Mouse (Mus musculus): Measurements from ENCODE around the gene Tmem88b.
A peak's percentile ranks its signal among the peaks of the same experiment; 100 is the strongest.

Gene Tmem88b

DNA sequence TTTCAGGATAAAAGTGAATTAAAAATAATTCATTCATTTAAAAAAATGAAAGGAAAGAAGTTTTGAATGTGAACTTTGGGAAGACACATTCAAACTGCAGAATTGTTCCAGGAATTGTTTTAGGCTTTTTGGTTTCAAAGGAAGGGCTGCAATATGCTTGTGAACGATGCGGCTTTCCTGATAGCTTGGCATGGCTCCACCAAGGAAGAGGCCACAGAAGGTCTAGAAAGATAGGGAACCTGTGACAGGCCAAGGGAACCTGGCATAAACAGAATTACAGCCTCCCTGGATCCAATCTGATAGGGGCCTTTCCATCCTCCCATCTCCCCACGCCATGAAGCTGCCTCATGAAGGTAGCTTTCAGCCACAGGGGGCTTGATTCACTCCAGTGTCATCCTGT lies 2.6 kb upstream of the Tmem88b start:
- DNase-seq, result no peak

- no peak for DNase-seq
These were observed 428 bp downstream of the Tmem88b start for GRCm38 (mm10) chr4:155785246-155785645.

GRCm38 (mm10) chr4:155784081-155784701 lies 1.5 kb downstream of the Tmem88b start:
- peak; percentile 91 for DNase-seq

DNA sequence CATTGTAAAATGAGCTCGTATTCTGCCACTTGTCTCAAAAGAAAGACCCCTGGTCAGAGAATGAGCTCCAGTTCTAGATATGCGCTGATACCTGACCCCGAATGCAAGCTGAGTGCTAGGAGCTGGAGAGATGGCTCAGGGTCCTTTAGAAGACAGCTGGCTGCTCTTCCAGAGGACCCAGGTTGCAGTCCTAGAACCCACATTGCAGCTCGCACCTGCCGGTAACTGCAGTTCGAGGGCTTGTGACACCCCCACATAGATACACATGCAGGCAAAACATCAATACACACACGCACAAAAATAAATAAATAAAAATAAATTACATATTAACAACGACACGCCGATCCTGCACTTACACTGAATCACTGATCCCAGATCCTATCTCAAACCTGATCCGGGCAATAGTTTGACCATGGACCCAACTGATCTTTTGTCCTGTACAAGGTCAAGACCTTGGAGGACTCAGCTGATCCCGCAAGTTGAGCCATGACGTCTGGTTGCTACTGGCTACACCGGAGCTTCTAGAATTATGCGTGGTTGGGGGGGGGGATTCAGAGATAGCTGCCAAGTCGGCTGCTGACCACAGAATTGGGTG lies 2.1 kb downstream of the Tmem88b start:
- peak; percentile 79 for DNase-seq

- DNase-seq, result peak; percentile 75
These were observed 4.8 kb downstream of the Tmem88b start for GRCm38 (mm10) chr4:155780895-155781294.

DNA sequence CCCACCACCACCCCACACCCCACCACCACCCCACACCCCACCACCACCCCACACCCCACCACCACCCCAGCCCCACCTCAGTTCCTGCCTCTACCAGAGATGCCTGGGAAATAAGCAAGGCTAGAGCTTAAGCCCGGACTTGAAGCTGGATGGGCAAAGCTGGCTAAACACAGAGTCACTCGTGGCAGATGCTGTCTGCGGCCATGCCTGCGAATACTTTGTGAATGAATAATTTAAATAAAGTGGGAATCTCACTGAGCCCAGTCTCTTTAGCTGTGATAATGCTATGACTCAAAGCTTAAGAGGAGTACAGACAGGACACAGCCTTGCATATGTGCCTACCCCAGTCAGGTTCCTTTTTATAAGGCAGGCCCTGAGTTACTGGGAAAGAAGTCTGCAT lies 6.2 kb downstream of the Tmem88b start:
- no peak for DNase-seq

GRCm38 (mm10) chr4:155777816-155778215 lies 7.9 kb downstream of the Tmem88b start:
- no peak for DNase-seq

- peak; percentile 30 for DNase-seq
These were observed 8.9 kb downstream of the Tmem88b start for GRCm38 (mm10) chr4:155776704-155777335.

DNA sequence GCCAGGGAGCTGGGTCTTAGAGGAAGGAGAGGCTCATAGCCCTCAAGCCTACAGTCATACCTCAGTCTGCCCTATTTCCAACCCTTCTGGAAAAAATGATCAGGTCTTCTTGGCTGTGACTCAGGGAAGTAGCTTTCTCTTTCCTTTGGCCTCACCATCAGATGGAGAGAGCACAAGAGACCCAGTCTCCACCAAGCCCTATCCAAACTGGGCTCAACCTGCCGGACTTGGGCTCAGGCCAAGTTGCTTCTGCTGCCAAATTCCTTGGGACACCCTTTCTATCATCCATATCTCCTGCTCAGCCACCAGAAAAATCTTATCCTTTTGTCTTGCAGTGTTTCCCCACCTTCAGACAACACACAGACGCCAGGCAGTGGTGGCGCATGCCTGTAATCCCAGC lies 9.8 kb downstream of the Tmem88b start:
- DNase-seq, result peak; percentile 54

DNA sequence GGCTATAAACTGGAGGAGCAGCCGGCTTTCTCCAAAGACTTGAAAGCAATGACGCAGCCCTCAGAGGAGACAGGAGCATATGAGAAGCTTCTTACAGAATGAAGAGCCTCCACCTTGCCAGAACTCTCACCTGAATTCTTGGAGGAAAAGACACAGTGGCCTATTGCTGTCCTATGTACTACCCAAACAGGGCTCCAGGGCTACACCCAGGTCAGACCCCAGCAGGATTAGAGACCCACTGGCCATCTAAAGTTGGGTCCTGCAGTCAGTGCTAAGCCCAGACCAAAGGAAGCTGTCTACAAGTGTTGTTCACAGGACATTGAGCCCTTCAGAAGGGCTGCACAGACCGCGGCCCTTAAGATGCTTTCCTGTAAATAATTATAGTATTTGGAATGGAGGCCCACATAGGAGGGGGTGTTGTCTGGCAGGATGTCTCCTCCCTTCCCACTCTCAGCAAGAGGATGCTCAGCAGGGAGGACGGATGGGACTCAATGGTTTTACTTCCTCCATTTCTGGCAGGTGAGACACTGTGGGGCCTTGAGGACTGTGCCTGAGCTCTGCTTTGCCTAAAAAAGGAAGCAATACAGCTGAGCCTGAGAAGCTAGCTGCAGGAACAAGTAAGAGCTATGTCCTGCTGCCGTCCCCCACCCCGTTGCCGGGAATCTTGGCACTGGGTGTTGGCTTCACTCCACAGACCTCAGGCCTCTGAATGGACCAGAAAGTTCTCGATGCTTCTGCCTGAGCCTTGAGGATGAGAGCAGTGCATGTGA lies 10.5 kb downstream of the Tmem88b start:
- peak; percentile 69 for DNase-seq

DNA sequence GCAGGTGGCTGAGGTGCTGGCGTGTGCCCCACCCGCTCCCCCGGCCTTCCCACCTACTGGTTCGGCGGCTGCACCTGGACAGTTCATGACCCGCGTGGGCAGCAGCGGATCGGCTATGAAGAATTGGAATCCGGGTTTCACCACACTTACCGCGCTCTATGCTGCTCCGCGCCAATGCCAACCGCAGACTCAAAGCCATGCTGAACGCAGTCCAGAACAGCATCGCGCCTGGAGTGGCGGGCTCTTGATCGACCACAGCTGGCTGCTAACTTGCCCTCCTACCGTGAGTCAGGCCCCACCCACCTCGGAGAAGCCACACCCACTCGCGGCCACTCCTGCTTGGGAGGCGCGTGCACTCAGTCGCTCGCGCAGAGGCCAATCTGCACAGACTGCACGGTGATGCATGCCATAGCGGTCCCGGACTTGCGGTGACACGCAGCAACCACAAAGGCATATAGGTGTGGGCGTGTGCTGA lies 11.4 kb downstream of the Tmem88b start, which contains the start of gene Vwa1:
TSS of gene Vwa1 (minus strand) at position 419 of the 475 bp plus-strand sequence.
- peak; percentile 94 for DNase-seq

GRCm38 (mm10) chr4:155773335-155774078 lies 12.2 kb downstream of the Tmem88b start:
- DNase-seq, result peak; percentile 58

- DNase-seq, result no peak
These were observed 12.9 kb downstream of the Tmem88b start for GRCm38 (mm10) chr4:155772786-155773185.

DNA sequence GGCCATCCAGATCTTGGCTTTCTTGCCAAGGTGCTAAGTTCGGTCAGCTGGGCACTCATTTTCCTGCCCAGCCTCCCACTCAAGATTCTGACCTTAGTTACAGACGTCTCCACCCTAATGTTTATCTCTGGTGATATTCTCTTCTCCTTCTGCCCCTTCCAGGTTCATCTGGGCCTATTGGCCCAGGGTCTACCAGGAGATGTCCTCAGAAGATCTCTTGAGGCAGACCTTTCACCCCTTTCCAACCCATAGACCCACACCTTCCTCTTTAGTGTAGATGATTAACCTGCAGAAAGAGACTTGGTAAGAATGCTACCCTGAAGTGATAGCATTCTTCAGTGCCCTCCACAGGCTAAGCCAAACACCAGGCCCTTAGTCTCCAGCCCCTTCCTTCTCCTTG lies 14.0 kb downstream of the Tmem88b start:
- DNase-seq, result peak; percentile 81

- peak; percentile 82 for DNase-seq
These were observed 15.0 kb downstream of the Tmem88b start for GRCm38 (mm10) chr4:155770626-155771025.

DNA sequence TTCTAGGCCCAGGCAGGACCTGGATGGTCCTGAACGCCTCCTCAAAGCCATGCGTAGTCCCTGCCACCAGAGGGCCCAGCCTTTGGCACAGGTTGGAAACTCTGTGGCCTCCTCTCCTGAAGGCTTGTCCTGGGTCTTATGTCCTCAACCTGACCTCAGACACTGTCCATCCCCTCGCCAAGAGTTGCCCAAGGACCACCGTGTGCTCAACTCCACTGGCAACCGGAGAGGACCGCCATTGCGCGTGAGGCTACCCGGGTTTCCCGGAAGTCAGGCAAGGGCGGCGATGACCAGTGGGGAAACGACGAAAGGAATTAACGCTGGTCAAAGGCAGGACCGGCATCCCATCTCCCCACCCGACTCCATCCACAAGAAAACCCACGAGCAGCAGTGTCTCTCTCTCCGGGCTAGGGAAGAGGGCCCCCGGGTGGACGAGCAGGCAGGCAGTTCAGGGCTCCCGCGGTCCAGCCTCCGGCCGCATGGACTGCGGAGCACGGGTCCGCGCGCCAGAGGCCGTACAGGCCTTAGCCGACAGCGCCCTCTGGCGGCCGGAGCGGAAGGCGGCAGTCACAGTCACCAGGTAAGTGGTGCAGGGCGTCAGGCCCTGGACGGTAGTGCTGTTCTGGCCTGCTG lies 15.7 kb downstream of the Tmem88b start:
- DNase-seq, result peak; percentile 95

GRCm38 (mm10) chr4:155769496-155769879 lies 16.2 kb downstream of the Tmem88b start:
- no peak for DNase-seq

DNA sequence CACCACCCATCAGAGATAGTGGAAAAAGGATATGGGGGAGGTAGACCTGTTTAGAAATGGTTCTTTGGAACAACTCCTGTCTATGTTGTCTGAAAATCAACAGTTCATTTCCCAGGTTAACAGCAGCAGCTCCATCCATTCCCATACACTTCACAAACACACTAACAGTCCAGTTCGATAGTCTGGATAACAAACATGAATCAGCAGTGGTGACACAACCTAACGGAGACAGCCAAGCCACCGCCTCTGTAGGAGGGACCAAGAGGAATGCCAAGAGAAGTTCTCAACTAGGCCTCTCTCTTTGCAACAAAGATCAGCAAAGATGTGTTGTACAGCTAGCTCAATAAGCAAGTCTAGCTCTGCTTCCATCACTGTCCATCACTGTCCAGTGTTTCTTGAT lies 23.3 kb downstream of the Tmem88b start:
- DNase-seq, result no peak

GRCm38 (mm10) chr4:155761356-155762099 lies 24.1 kb downstream of the Tmem88b start:
- DNase-seq, result no peak

DNA sequence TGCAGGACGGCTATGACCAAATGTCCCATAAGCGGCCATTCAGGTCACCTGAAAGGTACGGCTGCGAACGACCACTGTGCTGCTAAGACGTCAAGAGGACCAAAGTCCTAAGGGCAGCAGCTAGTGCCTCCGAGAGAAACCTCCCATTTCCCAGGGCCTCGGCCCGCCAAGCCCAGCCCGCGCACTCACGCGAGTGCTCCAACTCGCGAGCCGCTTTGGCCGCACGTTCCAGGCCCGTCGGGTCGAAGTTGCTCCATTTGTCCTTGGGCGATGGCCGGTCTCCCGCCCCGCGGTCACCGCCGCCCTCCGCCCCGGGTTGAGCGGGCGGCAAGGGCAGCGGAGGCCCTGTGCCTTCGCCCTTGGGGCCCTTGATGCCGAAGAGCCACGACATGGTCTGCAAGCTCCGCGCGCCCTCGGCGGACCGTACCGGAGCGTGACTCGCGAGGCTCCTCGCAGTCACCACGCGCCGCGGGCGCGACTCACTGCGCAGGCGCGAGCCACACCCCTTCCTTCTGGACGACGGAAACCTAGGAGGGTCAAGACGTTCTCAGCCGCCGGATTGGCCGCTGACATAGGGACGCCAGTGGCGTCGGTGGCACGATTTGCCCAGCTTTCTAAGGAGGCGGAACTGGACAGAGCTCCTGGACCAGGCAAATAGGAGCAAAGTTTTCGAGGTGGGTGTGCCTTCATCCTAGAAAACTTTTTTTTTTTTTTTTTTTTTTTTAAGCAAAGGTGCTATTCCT lies 24.9 kb downstream of the Tmem88b start, which contains the start of gene Atad3a:
TSS of gene Atad3a (minus strand) at position 481 of the 743 bp plus-strand sequence.
- DNase-seq, result peak; percentile 98

All from kidney, adult 9 months (tissue).